In genomic region chr4:130084331-130084945, GRCm38 (mm10) we compare ENCODE assay signal across 11 mouse cellular contexts. TPM values are rescaled to one million over a fixed set of nuclear protein-coding genes. Genes with fewer than 3 reads are reported as not detected.
A peak's percentile ranks its signal among the peaks of the same experiment; 100 is the strongest.
DNase-seq lines count a peak whose midpoint lies in the region; ATAC-seq and TF ChIP-seq lines count a peak whose summit lies in the region.
"Had no signal": no experiment of that assay in that cellular context is flagged by ENCODE, and none has a peak within 500 bp of the region (broad histone marks: within the 10 kb centered on the region; RNA-seq: fewer than 3 reads in every experiment).

No protein-coding gene starts in this region.

- no peak overlapping the region for H3K4me3 ChIP-seq in hindbrain, embryonic 13.5 days
- H3K4me3 ChIP-seq in hindbrain, embryonic 14.5 days (replicated peaks; ENCODE audit: low read length) = no peak overlapping the region
- no peak overlapping the region for H3K4me3 ChIP-seq in heart, postnatal 0 days (ENCODE audit: low read depth, low read length)

- H3K4me2 ChIP-seq in hindbrain, embryonic 13.5 days = no peak overlapping the region
- H3K4me2 ChIP-seq in hindbrain, embryonic 14.5 days (replicated peaks) = no peak overlapping the region
- no peak overlapping the region for H3K4me2 ChIP-seq in heart, postnatal 0 days (ENCODE audit: low read depth, low read length)

- H3K27me3 ChIP-seq in hindbrain, embryonic 13.5 days = peaks cover 39% of the 10 kb centered on the region
- peaks cover 13% of the 10 kb centered on the region for H3K27me3 ChIP-seq in hindbrain, embryonic 14.5 days (ENCODE audit: control insufficient read depth, insufficient read depth, low read length)
- peaks cover 18% of the 10 kb centered on the region for H3K27me3 ChIP-seq in heart, postnatal 0 days (ENCODE audit: control insufficient read depth, insufficient read depth, low read length)

- no peak for TF ChIP-seq EP300 in heart, postnatal 0 days (IDR thresholded peaks at IDR 0.05; ENCODE audit: low read depth)

- peaks cover 38% of the 10 kb centered on the region for H3K4me1 ChIP-seq in hindbrain, embryonic 13.5 days (replicated peaks)
- peaks cover 7% of the 10 kb centered on the region; the same call in 1 of the 2 replicates for H3K4me1 ChIP-seq in hindbrain, embryonic 14.5 days (replicated peaks; ENCODE audit: control insufficient read depth, insufficient read depth, low read length)
- H3K4me1 ChIP-seq in heart, postnatal 0 days (ENCODE audit: control insufficient read depth, insufficient read depth) = peaks cover 6% of the 10 kb centered on the region; the same call in 1 of the 2 replicates

- no peaks in the 10 kb centered on the region for H3K9me3 ChIP-seq in hindbrain, embryonic 13.5 days
- H3K9me3 ChIP-seq in hindbrain, embryonic 14.5 days (ENCODE audit: control insufficient read depth, low read length) = no peaks in the 10 kb centered on the region
- no peaks in the 10 kb centered on the region for H3K9me3 ChIP-seq in heart, postnatal 0 days (replicated peaks; ENCODE audit: control insufficient read depth, low read length)
- H3K9me3 ChIP-seq: G1E had no signal

- H3K27ac ChIP-seq in hindbrain, embryonic 13.5 days = no peak overlapping the region
- no peak overlapping the region for H3K27ac ChIP-seq in hindbrain, embryonic 14.5 days
- peak overlapping the region; percentile 20; the same call in 1 of the 2 replicates for H3K27ac ChIP-seq in heart, postnatal 0 days (ENCODE audit: low read depth)

- peak overlapping the region; percentile 43; the same call in 1 of the 2 replicates for H3K9ac ChIP-seq in hindbrain, embryonic 13.5 days
- H3K9ac ChIP-seq in hindbrain, embryonic 14.5 days = no peak overlapping the region
- H3K9ac ChIP-seq in heart, postnatal 0 days (replicated peaks; ENCODE audit: low read depth, low read length) = no peak overlapping the region

- no peak for TF ChIP-seq CTCF in heart, postnatal 0 days (IDR thresholded peaks at IDR 0.05; ENCODE audit: low read depth)

- 42% methylated on average over 7 of the region's 7 CpGs for WGBS in hindbrain, embryonic 13.5 days
- WGBS in hindbrain, embryonic 14.5 days = 36% methylated on average over 7 of the region's 7 CpGs
- WGBS in heart, postnatal 0 days = 52% methylated on average over 7 of the region's 7 CpGs

- no peak for ATAC-seq in hindbrain, embryonic 13.5 days (ENCODE audit: low FRiP score)
- no peak for ATAC-seq in hindbrain, embryonic 14.5 days (ENCODE audit: low FRiP score)
- no peak for ATAC-seq in heart, postnatal 0 days (ENCODE audit: insufficient read depth, low read depth)

- no peaks in the 10 kb centered on the region for H3K36me3 ChIP-seq in hindbrain, embryonic 13.5 days
- H3K36me3 ChIP-seq in hindbrain, embryonic 14.5 days (replicated peaks; ENCODE audit: control insufficient read depth, insufficient read depth) = no peaks in the 10 kb centered on the region
- no peaks in the 10 kb centered on the region for H3K36me3 ChIP-seq in heart, postnatal 0 days (replicated peaks; ENCODE audit: control insufficient read depth, insufficient read depth, low read length)
- H3K36me3 ChIP-seq: G1E had no signal

- no peak for DNase-seq in hindbrain, embryonic 14.5 days (ENCODE audit: low spot score)
- DNase-seq in 3T3-L1 (ENCODE audit: low read depth, low spot score) = peak; percentile 82
- peak; percentile 61 for DNase-seq in adrenal gland, postnatal 10 days
- no peak for DNase-seq in heart, postnatal 0 days (ENCODE audit: low spot score)
- no peak for DNase-seq in thymus, postnatal 10 days (ENCODE audit: low spot score in 2 of 2)
- DNase-seq in layer of hippocampus, postnatal 36 days = no peak
- no peak for DNase-seq in frontal cortex, adult 2 months (ENCODE audit: extremely low spot score in 1 of 2, low spot score in 1 of 2)

RNA-seq across cellular contexts. Expression of gene Pef1, which starts 17.9 kb away (rescaled TPM):
- polyA plus RNA-seq in hindbrain, embryonic 13.5 days (2015; fragmentation: Nextera tagmentation; extraction: Ambion mirVana) = 65.1 and 65.7 TPM in 2 replicates
- polyA plus RNA-seq in hindbrain, embryonic 14.5 days (2014; fragmentation: Nextera tagmentation; extraction: Ambion mirVana) = 66.0 and 77.7 TPM in 2 replicates
- total RNA-seq in adrenal gland, postnatal 10 days (2021) = 10 to 100 TPM; 51.4 to 54.6 TPM
- 70.8 and 98.8 TPM in 2 replicates for total RNA-seq in heart, postnatal 0 days (2014; rRNA removed; ENCODE audit: low replicate concordance)
- polyA plus RNA-seq in heart, postnatal 0 days (2015; fragmentation: Nextera tagmentation; extraction: Ambion mirVana) = 49.2 and 50.7 TPM in 2 replicates
- 10 to 100 TPM; 63.7 TPM for total RNA-seq in layer of hippocampus, postnatal 36 days (2021)
- 73.5 and 75.2 TPM in 2 replicates for polyA plus RNA-seq in frontal cortex, adult 2 months (2012; rRNA removed)

RNA-seq across cellular contexts. Expression of gene Col16a1, which starts 36.8 kb away (rescaled TPM):
- 5.8 and 14.3 TPM in 2 replicates for polyA plus RNA-seq in hindbrain, embryonic 13.5 days (2015; fragmentation: Nextera tagmentation; extraction: Ambion mirVana)
- polyA plus RNA-seq in hindbrain, embryonic 14.5 days (2014; fragmentation: Nextera tagmentation; extraction: Ambion mirVana) = 10.1 and 11.1 TPM in 2 replicates
- 10 to 100 TPM; 29.4 to 33.8 TPM for total RNA-seq in adrenal gland, postnatal 10 days (2021)
- 21.6 and 67.5 TPM in 2 replicates for total RNA-seq in heart, postnatal 0 days (2014; rRNA removed; ENCODE audit: low replicate concordance)
- 9.9 and 11.6 TPM in 2 replicates for polyA plus RNA-seq in heart, postnatal 0 days (2015; fragmentation: Nextera tagmentation; extraction: Ambion mirVana)
- total RNA-seq in layer of hippocampus, postnatal 36 days (2021) = 10 to 100 TPM; 12.4 to 16.3 TPM
- polyA plus RNA-seq in frontal cortex, adult 2 months (2012; rRNA removed) = 40.4 and 40.6 TPM in 2 replicates
- total RNA-seq: G1E had no signal
- polyA plus RNA-seq: G1E had no signal

RNA-seq across cellular contexts. Expression of gene Hcrtr1, which starts 54.7 kb away (rescaled TPM):
- polyA plus RNA-seq in hindbrain, embryonic 13.5 days (2015; fragmentation: Nextera tagmentation; extraction: Ambion mirVana) = 0.60 and 1.0 TPM in 2 replicates
- polyA plus RNA-seq in hindbrain, embryonic 14.5 days (2014; fragmentation: Nextera tagmentation; extraction: Ambion mirVana) = 1.7 and 2.3 TPM in 2 replicates
- 1 to 10 TPM in 1 of 2 experiments, under 1 TPM in 1; 0.78 to 1.7 TPM for total RNA-seq in adrenal gland, postnatal 10 days (2021)
- total RNA-seq in heart, postnatal 0 days (2014; rRNA removed; ENCODE audit: low replicate concordance) = not detected in 2 replicates
- not detected in 2 replicates for polyA plus RNA-seq in heart, postnatal 0 days (2015; fragmentation: Nextera tagmentation; extraction: Ambion mirVana)
- total RNA-seq in layer of hippocampus, postnatal 36 days (2021) = 1 to 10 TPM; 2.7 to 3.1 TPM
- 2.8 and 3.9 TPM in 2 replicates for polyA plus RNA-seq in frontal cortex, adult 2 months (2012; rRNA removed)
- total RNA-seq: G1E; gastrocnemius, postnatal 4 days; megakaryocyte progenitor cell, adult 5-6 weeks had no signal
- polyA plus RNA-seq: G1E had no signal

Comparison
In these comparisons a context has a peak if more than half of its experiments do, and no peak if none do; other contexts are left out.
1. DNase-seq: peak in 3T3-L1 (single experiment) and adrenal gland, postnatal 10 days (single experiment); none in hindbrain, embryonic 14.5 days (single experiment), heart, postnatal 0 days (single experiment), thymus, postnatal 10 days (0 of 2), layer of hippocampus, postnatal 36 days (0 of 2) and frontal cortex, adult 2 months (0 of 2).